Mouse (Mus musculus): ENCODE measurements at regions not wholly inside any gene's neighbourhood (a gene's known extent, or its start where the extent isn't known, plus 50 kb on each side); places are given as distances from the start of the nearest gene placed in this dataset.

DNA sequence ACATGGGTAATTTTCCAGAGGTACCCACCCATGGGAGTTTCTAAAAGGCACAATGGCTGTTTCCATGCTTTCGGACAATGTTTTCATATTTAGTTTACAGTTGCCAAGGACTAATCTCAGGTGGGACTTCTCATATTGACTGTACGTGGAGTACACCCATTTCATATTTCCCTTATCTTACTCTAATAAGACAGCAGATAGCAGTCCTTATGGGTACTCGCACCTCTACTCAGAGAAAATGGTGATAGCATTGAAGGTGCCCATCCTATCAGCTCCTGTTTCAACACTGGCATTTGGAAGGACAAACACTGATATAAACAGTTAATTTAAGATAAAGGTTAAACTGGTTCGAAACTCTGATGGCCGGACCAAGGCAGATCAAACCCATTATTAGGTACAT lies 198.6 kb downstream of the Gm5447 start:
- TF ChIP-seq POLR2A (IDR thresholded peaks at IDR 0.05; ENCODE audit: low read depth, low read length) (no peak), CTCF (IDR thresholded peaks at IDR 0.05; ENCODE audit: borderline replicate concordance, insufficient read depth, low read length) (no peak)
